Mouse (Mus musculus) gastrocnemius, adult 2 months (tissue): Measurements from ENCODE around the gene Synpo2. TPM values are rescaled to one million over a fixed set of nuclear protein-coding genes. Genes with fewer than 3 reads are reported as not detected.
A peak's percentile ranks its signal among the peaks of the same experiment; 100 is the strongest.
"Not testable (repeated sequence)": the region's sequence is repeated elsewhere in the genome, so short reads cannot be mapped to it uniquely, and the experiment has no call there.

Experiments used
- DNase-seq: peaks from one replicate; pipeline ENCODE4 v3.0.0; 2022
- H3K27ac ChIP-seq: fragments of 200-600 bp; 2 replicates; pipeline ENCODE4 v1.8.1; 2022; ENCODE audit warnings: mild to moderate bottlenecking
- H3K4me3 ChIP-seq: fragments of 200-600 bp; 2 replicates; pipeline ENCODE4 v1.8.1; 2022; ENCODE audit warnings: mild to moderate bottlenecking, moderate library complexity
- CTCF ChIP-seq: fragments of 200-600 bp; IDR thresholded peaks from 2 replicates; pipeline ENCODE4 v1.8.1; 2022; ENCODE audit warnings: antibody characterized with exemption, mild to moderate bottlenecking, moderate library complexity
- intact Hi-C: fragments of 180-260 bp; cut with DNase I; formaldehyde crosslinking; loops from one replicate; pipeline ENCODE4 v1.15.1; 2025
- total RNA-seq, 2 experiments: library from RNA; stranded (reverse); gene quantifications; 2 replicates each; pipeline ENCODE4 v1.2.3; 2021

Gene Synpo2
- total RNA-seq, 2 experiments from 2014 or later: 209 to 273 TPM

DNA sequence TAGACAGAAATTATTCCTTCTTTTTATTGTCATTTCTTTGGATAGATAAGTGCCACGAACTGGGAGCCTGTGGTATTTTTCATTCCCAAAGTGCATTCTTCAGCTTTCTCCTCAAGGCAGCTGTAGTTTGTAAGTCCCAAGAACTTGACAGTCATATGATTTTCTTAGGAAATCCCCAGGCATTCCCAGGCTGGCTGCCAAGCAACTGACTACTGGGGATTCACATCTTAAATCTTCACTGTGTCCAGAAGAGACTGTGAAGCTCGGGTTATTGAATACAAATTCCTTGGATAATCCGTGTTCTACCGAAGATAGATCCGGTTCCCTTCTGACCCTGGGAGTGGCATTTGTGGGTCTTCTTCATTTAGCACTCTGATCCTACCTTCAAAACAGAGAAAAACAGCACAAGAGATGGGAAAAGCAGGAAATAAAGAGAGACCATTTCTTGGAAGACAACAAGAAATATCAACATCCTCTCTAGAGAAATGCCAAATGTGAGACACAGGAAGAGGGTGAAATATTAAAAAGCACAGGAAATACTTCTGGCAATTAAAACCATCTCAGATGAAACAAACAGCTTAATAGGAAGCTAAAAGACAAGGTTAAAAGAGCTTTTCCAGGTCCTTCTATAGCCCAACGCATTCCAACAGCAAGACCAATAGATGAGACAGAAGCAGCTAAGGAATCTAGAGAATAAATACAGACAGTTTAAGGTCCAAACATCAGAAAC lies 97.5 kb downstream of the Synpo2 start:
- TF ChIP-seq CTCF: no peak
- intact Hi-C loops: no loop called here
- peak overlapping the region; percentile 33 for H3K4me3 ChIP-seq
- H3K27ac ChIP-seq: peak overlapping the region; percentile 82
- DNase-seq: peak; percentile 85

GRCm38 (mm10) chr3:123132101-123132500 lies 103.8 kb downstream of the Synpo2 start:
- TF ChIP-seq CTCF: no peak
- no peak for DNase-seq
- H3K4me3 ChIP-seq: no peak overlapping the region
- intact Hi-C loops: no loop called here
- peak overlapping the region; percentile 90 for H3K27ac ChIP-seq

GRCm38 (mm10) chr3:123131151-123131756 lies 104.7 kb downstream of the Synpo2 start:
- intact Hi-C loops: no loop called here
- H3K27ac ChIP-seq: peak overlapping the region; percentile 90
- TF ChIP-seq CTCF: no peak
- peak; percentile 59 for DNase-seq
- H3K4me3 ChIP-seq: peak overlapping the region; percentile 49

DNA sequence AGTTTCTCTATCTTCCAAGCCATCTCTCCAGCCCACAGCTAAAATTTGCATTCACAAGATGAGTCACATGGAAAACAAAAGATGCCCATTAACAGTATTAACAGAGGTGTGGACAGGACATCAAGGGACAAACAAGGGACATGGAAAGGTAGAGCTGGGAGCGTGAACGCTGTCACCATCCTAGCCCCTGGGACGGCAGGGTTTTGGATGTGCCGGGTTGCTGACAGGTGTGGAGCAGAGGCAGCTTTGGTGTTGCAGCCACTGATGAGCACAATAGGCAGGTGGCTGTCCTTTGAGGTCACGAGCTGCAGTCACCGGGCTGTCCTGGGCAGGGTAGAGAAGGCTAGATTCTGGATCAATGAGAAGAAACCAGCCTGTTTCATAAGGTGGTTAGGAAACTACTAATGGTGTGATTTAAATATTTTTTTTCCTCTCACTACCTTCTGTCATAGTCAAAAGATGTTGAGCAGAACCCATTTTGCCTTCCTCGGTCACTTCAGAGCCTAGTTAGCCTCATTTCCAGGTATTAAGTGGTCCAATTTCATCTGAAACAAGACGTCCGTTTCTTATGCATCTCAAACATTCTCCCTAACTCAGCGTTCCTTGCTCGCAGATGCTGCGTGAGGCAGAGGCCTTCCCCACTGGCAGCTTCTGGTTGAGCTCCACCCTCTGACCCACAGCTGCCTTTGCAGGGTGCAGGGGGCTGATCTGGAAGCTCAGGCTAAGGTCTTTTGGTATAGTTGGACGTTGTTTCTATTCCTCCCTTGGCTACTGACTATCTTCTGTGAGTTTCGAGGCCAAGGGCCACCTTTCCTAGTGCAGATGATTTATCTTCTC lies 105.4 kb downstream of the Synpo2 start:
- intact Hi-C loops: no loop called here
- TF ChIP-seq CTCF: no peak
- Histone ChIP-seq H3K27ac (peak overlapping the region; percentile 90), H3K4me3 (no peak overlapping the region; the same call in 1 of the 2 replicates)
- DNase-seq: peak; percentile 45

DNA sequence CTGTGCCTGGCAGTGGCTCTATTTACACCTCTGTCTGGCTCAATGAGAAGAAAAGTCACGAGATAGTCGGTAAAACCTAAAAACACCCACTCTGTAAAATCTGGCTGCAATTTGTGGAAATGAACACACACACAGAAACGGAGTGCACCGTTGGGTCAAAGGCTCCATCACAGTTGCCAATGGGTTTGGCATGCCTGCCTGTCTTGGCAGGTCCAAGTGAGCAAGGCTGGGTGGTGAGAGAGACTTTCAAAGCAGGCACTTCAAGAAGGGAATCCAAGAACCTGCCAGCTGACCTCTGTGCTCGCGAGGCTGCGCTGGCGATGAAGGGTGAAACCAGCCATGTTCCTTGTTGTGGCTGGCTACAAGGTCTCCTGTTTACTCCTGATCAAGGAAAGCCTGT lies 107.2 kb downstream of the Synpo2 start:
- peak overlapping the region; percentile 21 for H3K4me3 ChIP-seq
- DNase-seq: peak; percentile 92
- intact Hi-C loops: no loop called here
- peak overlapping the region; percentile 90 for H3K27ac ChIP-seq
- TF ChIP-seq CTCF: no peak

- TF ChIP-seq CTCF: no peak
- peak overlapping the region; percentile 90 for H3K27ac ChIP-seq
- no peak overlapping the region for H3K4me3 ChIP-seq
- DNase-seq: no peak
- intact Hi-C loops: no loop called here
Measured at GRCm38 (mm10) chr3:123128091-123128490, 107.9 kb downstream of the Synpo2 start.

DNA sequence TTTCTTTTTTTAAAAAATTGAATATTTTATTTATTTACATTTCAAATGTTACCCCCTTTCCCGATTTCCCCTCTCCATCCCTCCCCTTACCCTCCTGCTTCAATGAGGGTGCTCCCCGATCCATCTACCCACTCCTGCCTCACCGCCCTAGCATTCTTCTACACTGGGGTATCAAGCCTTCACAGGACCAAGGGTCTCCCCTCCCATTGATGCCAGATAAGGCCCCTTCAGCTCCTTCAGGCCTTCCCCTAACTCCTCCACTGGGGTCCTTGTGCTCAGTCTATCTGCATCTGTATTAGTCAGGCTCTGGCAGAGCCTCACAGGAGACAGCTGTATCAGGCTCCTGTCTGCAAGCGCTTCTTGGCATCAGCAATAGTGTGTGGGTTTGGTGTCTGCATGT lies 109.2 kb downstream of the Synpo2 start:
- H3K27ac ChIP-seq, DNase-seq, intact Hi-C loops, H3K4me3 ChIP-seq: not testable (repeated sequence)

- DNase-seq: no peak
- Histone ChIP-seq H3K27ac (no peak overlapping the region), H3K4me3 (no peak overlapping the region)
- intact Hi-C loops: no loop called here
- TF ChIP-seq CTCF: no peak
Measured at GRCm38 (mm10) chr3:123123817-123124216, 112.1 kb downstream of the Synpo2 start.

GRCm38 (mm10) chr3:123122151-123123030 lies 113.6 kb downstream of the Synpo2 start:
- no peak for DNase-seq
- intact Hi-C loops: no loop called here
- no peak overlapping the region for H3K4me3 ChIP-seq
- no peak for TF ChIP-seq CTCF
- H3K27ac ChIP-seq: peak overlapping the region; percentile 43

GRCm38 (mm10) chr3:123116903-123117302 lies 119.0 kb downstream of the Synpo2 start:
- peak; percentile 86 for DNase-seq
- intact Hi-C loops: loop anchor here (1.0 kb wide), 2 partner anchors 36 to 41 kb away; no protein-coding TSS in a partner anchor

DNA sequence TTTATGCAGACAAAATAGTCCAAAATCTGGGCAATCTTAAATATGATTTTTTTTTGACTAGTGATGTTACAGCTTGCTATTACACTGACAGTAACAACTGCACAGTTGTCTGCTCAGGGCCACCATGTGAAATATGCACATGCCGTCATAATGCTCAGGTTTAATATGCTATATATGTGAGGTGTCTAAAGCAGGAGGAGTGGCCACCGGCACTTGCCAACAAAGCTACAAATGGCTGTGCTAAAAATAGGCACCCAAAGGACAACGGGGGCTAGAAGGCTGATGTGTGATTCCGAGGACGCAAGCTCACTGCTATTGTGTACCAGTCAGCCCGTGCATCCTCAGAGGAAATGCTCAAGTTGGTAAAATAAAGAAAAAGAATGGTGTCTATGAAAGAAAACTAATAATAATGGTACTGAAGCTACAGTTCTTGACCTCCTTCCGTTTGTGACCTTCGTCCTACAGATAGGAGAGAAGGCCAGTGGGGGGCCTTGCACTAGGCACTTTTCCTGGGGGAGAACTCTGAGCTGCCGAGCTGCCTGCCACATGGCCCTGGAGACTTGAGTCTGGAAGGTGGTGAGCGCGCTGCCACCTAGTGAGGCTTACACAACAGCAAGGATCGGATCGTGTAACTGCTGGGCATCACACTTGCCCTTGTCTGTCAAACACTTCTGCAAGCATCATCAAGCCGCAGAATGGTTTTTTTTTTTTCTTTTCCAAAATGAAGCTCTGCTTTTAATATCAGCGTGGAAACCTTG lies 120.0 kb downstream of the Synpo2 start:
- peak overlapping the region; percentile 76 for H3K4me3 ChIP-seq
- no peak for TF ChIP-seq CTCF
- intact Hi-C loops: loop anchor here (1.0 kb wide), 2 partner anchors 37 to 42 kb away; no protein-coding TSS in a partner anchor
- DNase-seq: peak; percentile 90
- peak overlapping the region; percentile 95 for H3K27ac ChIP-seq

More at GRCm38 (mm10) chr3:123116903-123117302, 119.0 kb downstream of the Synpo2 start:
- TF ChIP-seq CTCF: peak; percentile 35; the same call in 1 of the 2 replicates
- H3K4me3 ChIP-seq: peak overlapping the region; percentile 76
- H3K27ac ChIP-seq: peak overlapping the region; percentile 95
